Mouse (Mus musculus) brain, embryonic 14.5 days (tissue): ENCODE measurements around the gene Bach2.

Source experiments
- CTCF ChIP-seq: fragments of 200-500 bp; IDR thresholded peaks from 2 replicates; pipeline ENCODE4 v1.5.1; 2012; ENCODE audit warnings: inconsistent platforms, mild to moderate bottlenecking, moderate library complexity, borderline replicate concordance; ENCODE audit not compliant: insufficient read depth, insufficient read length; ENCODE audit errors: extremely low read depth
- POLR2A ChIP-seq: fragments of 200-500 bp; IDR thresholded peaks from 2 replicates; pipeline ENCODE4 v1.6.1; 2012; ENCODE audit warnings: mild to moderate bottlenecking, inconsistent platforms, borderline replicate concordance; ENCODE audit not compliant: poor library complexity, insufficient read depth, insufficient read length, severe bottlenecking; ENCODE audit errors: extremely low read depth

DNA sequence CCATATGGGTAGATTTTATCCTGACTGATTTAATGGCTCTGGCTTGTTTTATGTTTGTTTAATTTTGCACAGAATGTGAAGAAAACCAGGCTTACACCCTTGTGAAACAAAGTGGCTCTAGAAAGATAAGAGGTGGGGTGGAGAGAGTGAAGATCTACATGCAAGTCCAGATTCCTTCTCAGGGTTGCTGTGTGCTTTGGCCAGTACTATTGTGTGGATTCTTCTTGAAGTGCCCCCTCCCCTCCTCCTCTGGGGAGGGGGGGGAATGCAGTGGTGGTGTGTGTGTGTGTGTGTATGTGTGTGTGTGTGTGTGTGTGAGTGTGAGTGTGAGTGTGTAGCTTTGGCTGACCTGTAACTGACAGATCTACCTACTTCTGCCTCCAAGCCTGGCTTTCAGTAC is 383.0 kb downstream of the Bach2 start:
- no peak for TF ChIP-seq POLR2A
- no peak for TF ChIP-seq CTCF
